Mouse (Mus musculus) forebrain, embryonic 12.5 days (tissue): ENCODE measurements around the gene Arfgap1. TPM values are rescaled to one million over a fixed set of nuclear protein-coding genes. Genes with fewer than 3 reads are reported as not detected.
A peak's percentile ranks its signal among the peaks of the same experiment; 100 is the strongest.

ENCODE experiments used
- ATAC-seq: fragments of 200-750 bp; cut with Nextera tagmentation; 2 replicates; pipeline ENCODE4 v1.8.0; 2017; ENCODE audit warnings: moderate TSS enrichment; ENCODE audit not compliant: low FRiP score
- H3K27ac ChIP-seq: fragments of 300-500 bp; sonication (generic); 2 replicates; pipeline ENCODE4 v1.5.1; 2016; ENCODE audit warnings: mild to moderate bottlenecking
- H3K27me3 ChIP-seq: fragments of 300-500 bp; sonication (generic); 2 replicates; pipeline ENCODE4 v1.6.1; 2016; ENCODE audit warnings: mild to moderate bottlenecking
- H3K36me3 ChIP-seq: fragments of 300-500 bp; sonication (generic); replicated peaks from 2 replicates; pipeline ENCODE4 v1.6.1; 2016; ENCODE audit warnings: mild to moderate bottlenecking
- H3K4me1 ChIP-seq: fragments of 300-500 bp; sonication (generic); 2 replicates; pipeline ENCODE4 v1.6.1; 2016
- H3K4me2 ChIP-seq: fragments of 300-500 bp; sonication (generic); 2 replicates; pipeline ENCODE4 v1.6.1; 2016; ENCODE audit warnings: mild to moderate bottlenecking, moderate library complexity
- H3K4me3 ChIP-seq: fragments of 300-500 bp; sonication (generic); replicated peaks from 2 replicates; pipeline ENCODE4 v1.5.1; 2016; ENCODE audit warnings: mild to moderate bottlenecking
- H3K9ac ChIP-seq: fragments of 300-500 bp; sonication (generic); 2 replicates; pipeline ENCODE4 v1.6.1; 2016; ENCODE audit warnings: mild to moderate bottlenecking
- H3K9me3 ChIP-seq: fragments of 300-500 bp; sonication (generic); 2 replicates; pipeline ENCODE4 v1.6.1; 2016
- WGBS: fragments of 180-500 bp; shearing (Covaris S2); methylation state at CpG from one replicate; pipeline ENCODE4 v1.1.7; 2016; 5-methylcytosine and 5-hydroxymethylcytosine counted together
- polyA plus RNA-seq: library from polyadenylated mRNA; unstranded; fragments of >200 nt; fragmentation: Nextera tagmentation; extraction: Ambion mirVana; gene quantifications from 2 replicates; pipeline ENCODE4 v1.2.1, GENCODE M21; 2016

The Arfgap1 gene
- polyA plus RNA-seq, 1 experiment from 2014 or later: 87.7 TPM

GRCm38 (mm10) chr2:180954061-180955047 is 12.7 kb upstream of the Arfgap1 start, which contains the start of gene Nkain4:
TSS of gene Nkain4 (minus strand) at chr2:180954699.
- no peaks in the 10 kb centered on the region for H3K36me3 ChIP-seq
- H3K4me1 ChIP-seq: peaks cover 50% of the 10 kb centered on the region
- H3K9ac ChIP-seq: peak within 1 kb of the TSS; percentile 63
- peaks cover 14% of the 10 kb centered on the region for H3K27me3 ChIP-seq
- ATAC-seq: peak; percentile 94
- under 1% methylated on average over 51 of the region's 52 CpGs for WGBS
- peak within 1 kb of the TSS; percentile 96 for H3K27ac ChIP-seq
- peak within 1 kb of the TSS; percentile 66 for H3K4me3 ChIP-seq
- H3K4me2 ChIP-seq: peak within 1 kb of the TSS; percentile 87
- no peaks in the 10 kb centered on the region for H3K9me3 ChIP-seq

GRCm38 (mm10) chr2:180959605-180960004 is 7.4 kb upstream of the Arfgap1 start:
- no peaks in the 10 kb centered on the region for H3K36me3 ChIP-seq
- ATAC-seq: no peak
- H3K4me2 ChIP-seq: no peak overlapping the region
- no peak overlapping the region for H3K4me3 ChIP-seq
- no peaks in the 10 kb centered on the region for H3K9me3 ChIP-seq
- H3K27me3 ChIP-seq: peaks cover 14% of the 10 kb centered on the region
- WGBS: 82% methylated on average over 7 of the region's 7 CpGs
- H3K27ac ChIP-seq: no peak overlapping the region
- H3K4me1 ChIP-seq: peaks cover 9% of the 10 kb centered on the region
- no peak overlapping the region for H3K9ac ChIP-seq

- WGBS: 79% methylated on average over 3 of the region's 3 CpGs
- Histone ChIP-seq H3K4me1 (peaks cover 4% of the 10 kb centered on the region), H3K4me2 (no peak overlapping the region), H3K9ac (no peak overlapping the region), H3K4me3 (no peak overlapping the region), H3K9me3 (no peaks in the 10 kb centered on the region), H3K27me3 (peaks cover 14% of the 10 kb centered on the region), H3K27ac (no peak overlapping the region), H3K36me3 (no peaks in the 10 kb centered on the region)
- ATAC-seq: no peak
Observed at GRCm38 (mm10) chr2:180960187-180960586, 6.8 kb upstream of the Arfgap1 start.

DNA sequence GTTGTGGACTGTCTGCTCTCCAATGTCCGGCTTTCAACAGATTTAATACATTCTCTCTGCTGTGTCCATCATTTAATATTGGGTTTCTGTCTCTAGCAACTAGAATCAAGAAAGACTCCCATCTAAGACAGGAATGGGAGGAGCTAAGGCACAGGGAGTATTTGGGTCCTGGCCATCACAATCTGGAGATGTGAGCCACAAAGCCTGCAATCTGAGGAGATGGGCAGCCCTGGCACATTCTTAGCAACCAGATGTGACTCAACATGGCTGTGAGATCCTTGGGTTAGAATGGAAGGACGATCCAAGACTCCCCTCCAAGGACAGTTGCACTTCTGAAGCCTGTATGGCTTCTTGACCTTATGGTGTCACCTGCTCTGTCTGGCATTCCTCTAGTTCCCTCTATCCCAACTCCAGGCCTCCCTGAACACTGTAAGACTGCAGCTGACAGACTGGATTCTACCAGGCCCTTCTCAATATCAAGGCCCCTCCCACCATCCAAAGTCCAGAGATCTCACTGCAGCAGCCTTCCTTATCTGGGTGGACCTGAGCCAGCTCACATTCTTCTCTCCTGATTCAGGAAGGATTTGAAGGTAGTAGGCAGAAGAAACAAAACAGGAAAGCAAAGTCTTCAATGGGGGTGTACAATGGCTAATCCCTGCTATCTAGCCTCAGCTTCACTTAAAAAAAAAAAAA is 4.3 kb upstream of the Arfgap1 start:
- Histone ChIP-seq H3K4me1 (peaks cover 11% of the 10 kb centered on the region), H3K4me3 (no peak overlapping the region), H3K27ac (no peak overlapping the region), H3K36me3 (no peaks in the 10 kb centered on the region), H3K9ac (no peak overlapping the region), H3K4me2 (no peak overlapping the region), H3K9me3 (no peaks in the 10 kb centered on the region), H3K27me3 (no peaks in the 10 kb centered on the region; the same call in 1 of the 2 replicates)
- 77% methylated on average over 2 of the region's 2 CpGs for WGBS
- no peak for ATAC-seq

- Histone ChIP-seq H3K27me3 (no peaks in the 10 kb centered on the region; the same call in 1 of the 2 replicates), H3K4me3 (no peak overlapping the region), H3K27ac (no peak overlapping the region), H3K9ac (no peak overlapping the region), H3K9me3 (no peaks in the 10 kb centered on the region), H3K4me2 (no peak overlapping the region), H3K4me1 (peaks cover 17% of the 10 kb centered on the region), H3K36me3 (no peaks in the 10 kb centered on the region)
- WGBS: 4% methylated on average over 5 of the region's 5 CpGs
- ATAC-seq: peak; percentile 40; the same call in 1 of the 2 replicates
Observed at GRCm38 (mm10) chr2:180963956-180964355, 3.1 kb upstream of the Arfgap1 start.

DNA sequence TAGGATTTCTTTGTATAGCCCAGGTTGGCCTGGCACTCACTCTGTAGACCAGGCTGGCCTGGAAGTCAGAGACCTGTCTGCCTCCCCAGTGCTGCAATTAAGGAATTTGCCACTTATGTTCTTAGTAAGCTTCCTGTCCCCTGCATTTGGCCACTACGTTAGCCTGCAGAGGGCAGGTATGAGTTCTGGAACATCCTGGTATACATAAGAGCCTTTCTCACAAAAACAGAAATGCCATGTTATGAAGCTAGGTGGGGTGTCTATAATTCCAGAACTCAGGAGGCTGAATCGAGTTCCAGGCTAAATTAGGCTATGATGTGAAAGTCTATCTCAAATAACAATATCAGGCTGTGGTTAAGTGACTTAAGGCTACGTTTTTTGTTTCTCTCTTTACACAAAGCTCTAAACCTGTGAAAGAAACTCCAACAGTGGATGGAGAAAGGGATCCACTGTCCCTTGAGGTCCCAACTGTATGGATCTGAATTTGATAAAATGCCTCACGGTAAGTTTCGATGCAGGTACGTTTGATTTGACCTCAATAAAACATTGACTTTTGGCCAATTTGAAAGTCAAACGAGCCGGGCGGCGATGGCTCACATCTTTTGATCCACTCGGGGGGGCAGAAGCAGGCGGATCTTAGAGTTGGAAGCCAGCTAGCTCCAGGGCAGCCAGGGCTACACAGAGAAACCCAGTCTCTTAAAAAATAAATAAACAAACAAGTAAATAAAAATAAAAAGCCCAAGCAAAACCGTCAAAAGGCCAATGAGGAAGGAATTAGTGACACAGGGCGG is 738 bp upstream of the Arfgap1 start:
- Histone ChIP-seq H3K4me1 (peaks cover 20% of the 10 kb centered on the region), H3K9ac (peak overlapping the region; percentile 95), H3K27me3 (no peaks in the 10 kb centered on the region; the same call in 1 of the 2 replicates), H3K4me3 (peak overlapping the region; percentile 74), H3K36me3 (peaks cover 16% of the 10 kb centered on the region), H3K4me2 (peak overlapping the region; percentile 94), H3K27ac (peak overlapping the region; percentile 91), H3K9me3 (no peaks in the 10 kb centered on the region)
- 22% methylated on average over 14 of the region's 14 CpGs for WGBS
- no peak for ATAC-seq

DNA sequence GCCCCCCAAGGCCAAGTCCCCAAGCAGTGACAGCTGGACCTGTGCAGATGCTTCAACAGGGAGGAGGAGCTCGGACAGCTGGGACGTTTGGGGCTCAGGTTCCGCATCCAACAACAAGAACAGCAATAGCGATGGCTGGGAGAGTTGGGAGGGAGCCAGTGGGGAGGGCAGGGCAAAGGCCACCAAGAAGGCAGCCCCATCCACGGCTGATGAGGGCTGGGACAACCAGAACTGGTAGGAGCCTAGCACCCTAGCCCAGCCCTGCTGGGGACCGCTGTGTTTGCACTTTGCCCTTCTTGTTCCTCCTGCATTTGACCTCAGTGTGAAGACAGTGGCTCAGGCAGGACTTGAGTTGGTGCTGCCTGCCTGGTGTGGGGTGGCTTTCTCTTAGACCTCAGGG is 14.1 kb downstream of the Arfgap1 start:
- H3K36me3 ChIP-seq: peaks cover 71% of the 10 kb centered on the region
- WGBS: 82% methylated on average over 6 of the region's 6 CpGs

GRCm38 (mm10) chr2:180985635-180986034 is 18.6 kb downstream of the Arfgap1 start:
- WGBS: 92% methylated on average over 2 of the region's 2 CpGs
- H3K27ac ChIP-seq: no peak overlapping the region
- H3K27me3 ChIP-seq: no peaks in the 10 kb centered on the region
- H3K36me3 ChIP-seq: peaks cover 26% of the 10 kb centered on the region
- ATAC-seq: no peak
- H3K9me3 ChIP-seq: no peaks in the 10 kb centered on the region
- peaks cover 9% of the 10 kb centered on the region for H3K4me1 ChIP-seq
- H3K9ac ChIP-seq: no peak overlapping the region
- no peak overlapping the region for H3K4me2 ChIP-seq
- no peak overlapping the region for H3K4me3 ChIP-seq

More for the DNA sequence above, 14.1 kb downstream of the Arfgap1 start:
- H3K4me1 ChIP-seq: no peaks in the 10 kb centered on the region
- no peak overlapping the region for H3K27ac ChIP-seq
- H3K4me2 ChIP-seq: no peak overlapping the region
- no peak overlapping the region for H3K9ac ChIP-seq
- no peak overlapping the region for H3K4me3 ChIP-seq
- no peaks in the 10 kb centered on the region for H3K27me3 ChIP-seq
- H3K9me3 ChIP-seq: no peaks in the 10 kb centered on the region
- no peak for ATAC-seq

DNA sequence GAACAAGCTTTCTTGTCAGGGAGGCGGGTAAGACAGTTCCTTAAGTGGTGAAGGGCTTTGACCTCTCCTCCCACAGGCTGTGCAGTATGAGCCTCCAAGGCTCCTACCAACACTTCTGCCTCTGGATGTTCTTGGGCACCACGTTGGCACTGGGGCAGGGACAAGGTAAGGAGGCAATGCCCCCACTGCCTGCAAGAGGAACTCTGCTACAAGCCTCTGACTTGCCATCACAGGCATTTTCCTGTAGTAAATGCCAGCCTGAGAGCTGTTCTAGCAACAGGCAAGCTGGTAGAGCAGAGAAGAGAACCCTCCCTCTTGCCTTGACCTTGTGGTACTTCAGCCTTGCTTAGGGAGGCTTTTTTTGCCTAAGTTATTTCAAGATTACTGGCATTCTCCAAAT is 19.4 kb downstream of the Arfgap1 start, which contains the start of gene Col20a1:
Gene Col20a1 (plus strand): TSS at position 87 of the 400 bp plus-strand sequence.
- Histone ChIP-seq H3K9me3 (no peaks in the 10 kb centered on the region), H3K4me1 (peaks cover 9% of the 10 kb centered on the region), H3K4me2 (no peak within 1 kb of the TSS), H3K9ac (no peak within 1 kb of the TSS), H3K36me3 (peaks cover 17% of the 10 kb centered on the region), H3K4me3 (no peak within 1 kb of the TSS), H3K27me3 (no peaks in the 10 kb centered on the region), H3K27ac (no peak within 1 kb of the TSS)
- no peak for ATAC-seq
- 63% methylated on average over 2 of the region's 2 CpGs for WGBS

- H3K4me2 ChIP-seq: no peak overlapping the region
- no peak overlapping the region for H3K9ac ChIP-seq
- 76% methylated on average over 1 of the region's 1 CpGs for WGBS
- H3K27me3 ChIP-seq: no peaks in the 10 kb centered on the region
- H3K27ac ChIP-seq: no peak overlapping the region
- no peaks in the 10 kb centered on the region for H3K9me3 ChIP-seq
- no peak overlapping the region for H3K4me3 ChIP-seq
- no peak for ATAC-seq
- H3K4me1 ChIP-seq: peaks cover 9% of the 10 kb centered on the region
- peaks cover 12% of the 10 kb centered on the region for H3K36me3 ChIP-seq
Observed at GRCm38 (mm10) chr2:180987001-180987400, 20.0 kb downstream of the Arfgap1 start.

- H3K4me2 ChIP-seq: no peak overlapping the region
- peaks cover 7% of the 10 kb centered on the region for H3K36me3 ChIP-seq
- H3K27ac ChIP-seq: no peak overlapping the region
- ATAC-seq: peak; percentile 22; the same call in 1 of the 2 replicates
- H3K9ac ChIP-seq: no peak overlapping the region
- 58% methylated on average over 5 of the region's 5 CpGs for WGBS
- no peak overlapping the region for H3K4me3 ChIP-seq
- H3K9me3 ChIP-seq: no peaks in the 10 kb centered on the region
- no peaks in the 10 kb centered on the region for H3K27me3 ChIP-seq
- peaks cover 9% of the 10 kb centered on the region for H3K4me1 ChIP-seq
Observed at GRCm38 (mm10) chr2:180987432-180988030, 20.5 kb downstream of the Arfgap1 start.
